Mouse (Mus musculus) CH12.LX (cell line): Measurements from ENCODE around the gene Pskh1. TPM values are rescaled to one million over a fixed set of nuclear protein-coding genes. Genes with fewer than 3 reads are reported as not detected.
A peak's percentile ranks its signal among the peaks of the same experiment; 100 is the strongest.

ENCODE experiments used
- DNase-seq: peaks from one replicate; pipeline ENCODE4 v3.0.0-alpha.2; 2013; ENCODE audit errors: extremely low read depth
- H3K27ac ChIP-seq: 2 replicates; pipeline ENCODE4 v1.5.1; 2012; ENCODE audit warnings: low read depth, mild to moderate bottlenecking, control low read depth, moderate library complexity; ENCODE audit not compliant: insufficient read depth
- H3K27me3 ChIP-seq: replicated peaks from 2 replicates; pipeline ENCODE3; 2012; ENCODE audit warnings: inconsistent platforms
- H3K36me3 ChIP-seq, 2 experiments: replicated peaks in 1 of 2; 2 replicates each; pipeline versions ENCODE3 to v1.6.1; 2012; ENCODE audit warnings: inconsistent platforms in 1 of 2, low read length in 1 of 2, mild to moderate bottlenecking in 1 of 2, mixed read lengths in 1 of 2, moderate library complexity in 1 of 2; ENCODE audit not compliant: control insufficient read depth in 1 of 2, insufficient read depth in 1 of 2
- H3K4me1 ChIP-seq, 2 experiments: 2 replicates each; pipeline ENCODE4 v1.6.1; 2012; ENCODE audit warnings: inconsistent platforms in 1 of 2, moderate library complexity in 1 of 2; ENCODE audit not compliant: insufficient read depth in 2 of 2, control insufficient read depth in 1 of 2
- H3K4me2 ChIP-seq: 2 replicates; pipeline ENCODE4 v1.6.1; 2012; ENCODE audit warnings: low read depth, mild to moderate bottlenecking, control low read depth; ENCODE audit not compliant: poor library complexity, insufficient read depth, severe bottlenecking
- H3K4me3 ChIP-seq, 3 experiments: fragments of 150-350 bp in 1 of 3; sonication (generic) in 1 of 3; replicated peaks in 1 of 3; 2 replicates each; pipeline versions ENCODE3 to v1.5.1; 2011 to 2012; ENCODE audit warnings: low read depth in 2 of 3, low read length in 2 of 3, mild to moderate bottlenecking in 2 of 3, moderate library complexity in 2 of 3, control low read depth in 1 of 3, improper control_type of control experiment in 1 of 3, inconsistent platforms in 1 of 3, mixed read lengths in 1 of 3; ENCODE audit not compliant: poor library complexity in 1 of 3
- H3K79me2 ChIP-seq: replicated peaks from 2 replicates; pipeline ENCODE4 v1.6.1; 2012; ENCODE audit warnings: mild to moderate bottlenecking, moderate library complexity; ENCODE audit not compliant: control insufficient read depth, poor library complexity, insufficient read depth, severe bottlenecking; ENCODE audit errors: extremely low read depth
- H3K9ac ChIP-seq: 2 replicates; pipeline ENCODE4 v1.6.1; 2012; ENCODE audit warnings: low read depth, mild to moderate bottlenecking, control low read depth, moderate library complexity; ENCODE audit not compliant: insufficient read depth
- H3K9me3 ChIP-seq: replicated peaks from 2 replicates; pipeline ENCODE3; 2012; ENCODE audit warnings: low read length, inconsistent platforms, mixed read lengths
- BHLHE40 ChIP-seq: IDR thresholded peaks from 2 replicates; pipeline ENCODE4 v1.6.1; 2011; ENCODE audit warnings: mild to moderate bottlenecking, low read depth, low read length, improper control_type of control experiment
- CHD1 ChIP-seq: IDR thresholded peaks from 2 replicates; pipeline ENCODE4 v1.6.1; 2012; ENCODE audit warnings: low read depth, low read length, improper control_type of control experiment, inconsistent platforms
- CHD2 ChIP-seq: IDR thresholded peaks from 2 replicates; pipeline ENCODE4 v1.6.1; 2011; ENCODE audit warnings: low read length, improper control_type of control experiment
- E2F4 ChIP-seq: IDR thresholded peaks from 2 replicates; pipeline ENCODE4 v1.6.1; 2011; ENCODE audit warnings: low read depth, low read length, improper control_type of control experiment; ENCODE audit not compliant: insufficient replicate concordance
- ELF1 ChIP-seq: IDR thresholded peaks from 2 replicates; pipeline ENCODE4 v1.6.1; 2014; ENCODE audit warnings: low read depth, mild to moderate bottlenecking, inconsistent platforms, low read length, improper control_type of control experiment
- ETS1 ChIP-seq: conservative IDR thresholded peaks from 2 replicates; pipeline ENCODE4 v1.6.1; 2012; ENCODE audit warnings: low read depth, mild to moderate bottlenecking, inconsistent platforms, low read length, improper control_type of control experiment, moderate library complexity
- GABPA ChIP-seq: IDR thresholded peaks from 2 replicates; pipeline ENCODE4 v1.6.1; 2012; ENCODE audit warnings: low read depth, low read length, improper control_type of control experiment, inconsistent platforms; ENCODE audit not compliant: insufficient replicate concordance
- HCFC1 ChIP-seq: IDR thresholded peaks from 2 replicates; pipeline ENCODE4 v1.6.1; 2012; ENCODE audit warnings: low read depth, mild to moderate bottlenecking, inconsistent platforms, low read length, improper control_type of control experiment
- IRF4 ChIP-seq: IDR thresholded peaks from 2 replicates; pipeline ENCODE4 v1.6.1; 2014; ENCODE audit warnings: low read depth, mild to moderate bottlenecking, inconsistent platforms, low read length, improper control_type of control experiment
- KAT2A ChIP-seq: IDR thresholded peaks from 2 replicates; pipeline ENCODE4 v1.6.1; 2012; ENCODE audit warnings: low read length, improper control_type of control experiment, inconsistent platforms; ENCODE audit not compliant: insufficient replicate concordance
- MAFK ChIP-seq: IDR thresholded peaks from 2 replicates; pipeline ENCODE4 v1.6.1; 2011; ENCODE audit warnings: low read length, improper control_type of control experiment; ENCODE audit not compliant: insufficient replicate concordance
- MEF2A ChIP-seq: IDR thresholded peaks from 2 replicates; pipeline ENCODE4 v1.6.1; 2014; ENCODE audit warnings: low read depth, mild to moderate bottlenecking, inconsistent platforms, low read length, improper control_type of control experiment, borderline replicate concordance
- MYC ChIP-seq: IDR thresholded peaks from 2 replicates; pipeline ENCODE4 v1.6.1; 2011; ENCODE audit warnings: low read depth, mild to moderate bottlenecking, improper control_type of control experiment, low read length
- NELFE ChIP-seq: IDR thresholded peaks from 2 replicates; pipeline ENCODE4 v1.6.1; 2011; ENCODE audit warnings: low read depth, low read length, improper control_type of control experiment
- NRF1 ChIP-seq: IDR thresholded peaks from 2 replicates; pipeline ENCODE4 v1.6.1; 2014; ENCODE audit warnings: low read depth, mild to moderate bottlenecking, inconsistent platforms, low read length, improper control_type of control experiment, moderate library complexity
- POLR2A ChIP-seq: IDR thresholded peaks from 2 replicates; pipeline ENCODE4 v1.6.1; 2011; ENCODE audit warnings: low read depth, mild to moderate bottlenecking, improper control_type of control experiment, low read length
- POLR2AphosphoS2 ChIP-seq: IDR thresholded peaks from 2 replicates; pipeline ENCODE4 v1.6.1; 2011; ENCODE audit warnings: low read depth, low read length, improper control_type of control experiment
- RCOR1 ChIP-seq: conservative IDR thresholded peaks from 2 replicates; pipeline ENCODE4 v1.6.1; 2012; ENCODE audit warnings: low read depth, mild to moderate bottlenecking, inconsistent platforms, low read length, improper control_type of control experiment
- SIN3A ChIP-seq: IDR thresholded peaks from 2 replicates; pipeline ENCODE4 v1.6.1; 2012; ENCODE audit warnings: low read length, improper control_type of control experiment, inconsistent platforms
- TCF12 ChIP-seq: IDR thresholded peaks from 2 replicates; pipeline ENCODE4 v1.6.1; 2014; ENCODE audit warnings: low read depth, mild to moderate bottlenecking, inconsistent platforms, low read length, improper control_type of control experiment
- UBTF ChIP-seq: IDR thresholded peaks from 2 replicates; pipeline ENCODE4 v1.6.1; 2012; ENCODE audit warnings: low read depth, mild to moderate bottlenecking, inconsistent platforms, low read length, improper control_type of control experiment, moderate library complexity
- ZKSCAN1 ChIP-seq: IDR thresholded peaks from 2 replicates; pipeline ENCODE4 v1.6.1; 2012; ENCODE audit warnings: low read depth, inconsistent platforms, low read length, improper control_type of control experiment, borderline replicate concordance
- ZMIZ1 ChIP-seq: IDR thresholded peaks from 2 replicates; pipeline ENCODE4 v1.6.1; 2012; ENCODE audit warnings: low read depth, mild to moderate bottlenecking, inconsistent platforms, low read length, improper control_type of control experiment
- dilution Hi-C: fragments of 300-500 bp; cut with MboI; formaldehyde crosslinking; loops from 2 replicates; pipeline ENCODE4 v1.14.3; 2020; ENCODE audit warnings: low sequenced_read_pairs; ENCODE audit not compliant: extremely low pct_unique_long_range_greater_than_20kb, extremely low pct_ligation_motif_present
- in situ Hi-C: fragments of 300-500 bp; cut with MboI; formaldehyde crosslinking; loops from 3 replicates; pipeline ENCODE4 v1.14.3; 2019; ENCODE audit warnings: low sequenced_read_pairs, low pct_ligation_motif_present, low pct_unique_long_range_greater_than_20kb, mixed read lengths
- polyA plus RNA-seq: library from polyadenylated mRNA; unstranded; fragments of >175 nt; gene quantifications from 2 replicates; pipeline ENCODE4 v1.2.1, GENCODE M21; 2012; ENCODE audit warnings: low read depth; ENCODE audit not compliant: insufficient read length
- total RNA-seq, 2 experiments: library from RNA; depleted of rRNA; stranded (reverse); fragments of 300-350 nt in 1 of 2; fragments of >200 nt in 1 of 2; gene quantifications; 2 replicates each; pipeline ENCODE4 v1.2.3; 2012 to 2014

Gene Pskh1
- total and polyA plus RNA-seq, 3 experiments = 11.0 to 12.9 (median 12.3) TPM

- Histone ChIP-seq H3K4me3 (no peak overlapping the region), H3K27me3 (no peaks in the 10 kb centered on the region), H3K27ac (0 out of 2 replicates have a peak overlapping the region, but pooled peaks have one; percentile 12), H3K4me1 (peaks cover 11 to 55% of the 10 kb centered on the region in 2 experiments; a peak in 3 of 4 replicates), H3K79me2 (peaks cover 68% of the 10 kb centered on the region), H3K9me3 (no peaks in the 10 kb centered on the region), H3K4me2 (peak overlapping the region; percentile 90), H3K36me3 (peaks cover 3 to 14% of the 10 kb centered on the region in 2 experiments), H3K9ac (0 out of 2 replicates have a peak overlapping the region, but pooled peaks have one; percentile 5)
- dilution Hi-C loops = no loop called here
- DNase-seq = no peak
- TF ChIP-seq CHD2 (no peak), BHLHE40 (no peak), MAFK (no peak), POLR2A (no peak), NELFE (no peak), KAT2A (no peak), HCFC1 (no peak)
- in situ Hi-C loops = no loop called here
Measured at GRCm38 (mm10) chr8:105858495-105858894, 41.7 kb upstream of the Pskh1 start.

- peak overlapping the region; percentile 90 for H3K4me2 ChIP-seq
- in situ Hi-C loops = no loop called here
Measured at GRCm38 (mm10) chr8:105859314-105859713, 40.9 kb upstream of the Pskh1 start.

DNA sequence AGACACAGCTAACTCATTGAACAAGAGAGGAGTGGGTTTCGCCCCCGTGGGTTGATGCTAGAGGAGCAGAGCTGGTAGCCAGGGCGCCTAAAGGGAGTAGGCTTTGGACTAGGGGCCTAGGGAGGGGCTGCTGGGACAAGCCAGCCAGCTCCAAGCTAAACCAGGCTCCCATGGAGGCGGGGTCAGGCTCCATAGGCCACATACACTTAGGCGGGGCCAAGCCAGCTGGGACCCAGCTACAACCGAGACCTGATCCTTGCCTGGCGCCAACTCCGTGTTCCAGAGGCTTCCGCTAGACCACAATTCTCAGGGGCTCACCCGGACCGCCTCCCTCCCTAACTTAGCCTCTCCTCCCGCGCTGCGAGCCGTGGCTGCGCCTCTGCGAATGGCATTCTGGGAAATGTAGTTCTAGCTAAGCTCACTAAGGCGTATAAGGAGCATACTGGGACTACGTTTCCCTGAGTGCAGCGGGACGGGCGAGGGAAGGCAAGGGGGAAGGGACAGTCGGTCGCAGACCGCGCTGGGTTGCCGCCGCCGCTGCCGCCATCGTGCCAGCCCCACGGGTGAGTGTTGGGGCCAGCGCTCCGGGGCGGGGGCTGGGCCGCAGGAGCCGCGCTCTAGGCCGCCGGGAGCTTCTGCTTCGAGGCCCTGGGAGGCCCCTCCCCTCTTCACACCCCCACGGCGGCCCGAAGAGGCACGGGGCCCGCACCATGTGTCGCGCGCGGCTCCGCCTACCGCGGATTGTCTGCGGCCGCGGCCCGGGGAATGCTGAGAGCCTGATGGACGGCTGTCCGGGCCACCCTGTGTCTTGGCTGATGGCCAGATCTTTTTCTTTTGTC, 39.9 kb upstream of the Pskh1 start, which contains the start of gene Nutf2:
Gene Nutf2 (plus strand): TSS at position 438 of the 839 bp plus-strand sequence.
- Histone ChIP-seq H3K27me3 (no peaks in the 10 kb centered on the region), H3K9me3 (no peaks in the 10 kb centered on the region), H3K27ac (peak within 1 kb of the TSS; percentile 45), H3K4me1 (peaks cover 11 to 65% of the 10 kb centered on the region in 2 experiments; a peak in 3 of 4 replicates), H3K4me2 (peak within 1 kb of the TSS; percentile 94), H3K79me2 (peaks cover 84% of the 10 kb centered on the region), H3K36me3 (peaks cover 4 to 30% of the 10 kb centered on the region in 2 experiments), H3K4me3 (peak within 1 kb of the TSS; percentile 92 to 99 (median 95)), H3K9ac (peak within 1 kb of the TSS; percentile 73)
- dilution Hi-C loops = no loop called here
- DNase-seq = peak; percentile 97
- in situ Hi-C loops = no loop called here
- TF ChIP-seq ELF1 (peak; percentile 82), ZKSCAN1 (no peak), NRF1 (peak; percentile 52), CHD1 (no peak), RCOR1 (no peak), ETS1 (peak; percentile 25; the same call in 1 of the 2 replicates), GABPA (peak; percentile 85; the same call in 1 of the 2 replicates), POLR2AphosphoS2 (peak; percentile 73), E2F4 (peak; percentile 96), TCF12 (peak; percentile 82), HCFC1 (peak; percentile 96), MYC (peak; percentile 92), NELFE (peak; percentile 71), IRF4 (peak; percentile 45; the same call in 1 of the 2 replicates)

More at GRCm38 (mm10) chr8:105859314-105859713, 40.9 kb upstream of the Pskh1 start:
- Histone ChIP-seq H3K79me2 (peaks cover 77% of the 10 kb centered on the region), H3K9ac (peak overlapping the region; percentile 73), H3K4me3 (peak overlapping the region in 1 of 3 experiments; percentile 99)
- TF ChIP-seq BHLHE40 (0 out of 2 replicates have a peak, but pooled peaks have one; percentile 30), POLR2AphosphoS2 (no peak), E2F4 (no peak), SIN3A (0 out of 2 replicates have a peak, but pooled peaks have one; percentile 17), UBTF (no peak), ZMIZ1 (no peak), ELF1 (no peak), CHD1 (0 out of 2 replicates have a peak, but pooled peaks have one; percentile 29), MEF2A (no peak)
- TF ChIP-seq, all 38 proteins: peak for 3
- H3K36me3 ChIP-seq = peaks cover 4 to 22% of the 10 kb centered on the region in 2 experiments
- no peaks in the 10 kb centered on the region for H3K9me3 ChIP-seq
- DNase-seq = no peak
- no peak overlapping the region for H3K27ac ChIP-seq
- no peaks in the 10 kb centered on the region for H3K27me3 ChIP-seq
- dilution Hi-C loops = no loop called here
- H3K4me1 ChIP-seq = peaks cover 11 to 62% of the 10 kb centered on the region in 2 experiments; a peak in 3 of 4 replicates
